Mouse (Mus musculus): Measurements from ENCODE around the gene Pigl.

Gene Pigl

DNA sequence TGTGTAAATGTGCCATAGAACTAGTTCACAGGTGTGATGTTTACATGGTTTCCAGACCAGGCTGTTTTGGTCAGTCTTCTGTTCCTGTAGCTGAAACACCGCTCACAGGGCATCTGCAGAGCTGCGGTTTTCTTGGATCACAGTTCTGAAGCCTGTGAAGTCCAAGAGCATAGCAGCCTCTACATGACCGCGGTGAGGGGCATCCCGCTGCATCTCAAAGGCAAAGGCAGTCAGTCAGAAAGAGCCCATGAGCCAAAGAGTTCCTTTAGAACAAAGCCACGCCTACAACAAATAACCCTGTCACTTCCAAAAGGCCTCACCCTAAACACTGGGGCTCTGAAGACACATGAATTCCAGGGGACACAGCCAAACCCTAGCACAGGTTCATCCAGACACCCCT is 55.1 kb downstream of the Pigl start:
- DNase-seq (ENCODE audit: low read depth, low spot score), result no peak

DNA sequence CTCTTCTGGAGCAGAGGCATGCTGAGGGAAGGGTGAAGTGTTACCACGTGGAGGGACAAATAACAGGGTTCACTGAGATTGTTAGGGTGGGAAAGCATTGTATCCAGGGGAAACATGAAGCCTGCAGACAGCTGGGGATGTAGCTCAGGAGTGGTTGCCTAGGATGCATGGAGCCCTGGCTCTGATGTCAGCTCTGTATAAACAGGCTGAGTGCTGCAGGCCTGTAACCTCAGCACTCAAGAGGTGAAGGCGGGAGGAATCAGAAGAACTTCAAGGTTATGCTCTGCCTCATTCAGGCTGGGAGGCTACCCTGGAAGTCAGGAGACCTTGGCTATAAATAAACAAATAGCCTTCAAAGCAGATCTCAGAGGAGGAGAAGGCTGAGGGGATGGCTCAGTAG is 60.7 kb downstream of the Pigl start:
- no peak for DNase-seq (ENCODE audit: low read depth, low spot score)

DNA sequence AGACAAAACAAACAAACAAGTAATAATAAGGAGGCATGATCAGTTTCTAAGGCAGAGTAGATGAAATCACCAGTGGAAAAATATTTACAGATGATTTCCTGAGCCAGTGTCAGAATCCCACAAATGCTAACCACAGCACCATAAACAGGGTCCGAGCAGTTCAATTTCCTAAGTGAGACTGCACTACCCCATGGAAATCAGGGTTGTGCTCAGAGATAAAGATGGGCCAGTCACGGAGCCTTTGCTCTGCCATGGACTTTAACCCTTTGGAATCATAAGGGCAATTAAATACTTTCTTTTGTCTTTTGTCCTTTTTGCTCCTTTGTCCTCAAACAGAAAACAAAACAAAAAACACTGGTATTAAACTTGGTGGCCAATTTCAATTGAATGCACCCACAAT is 64.0 kb downstream of the Pigl start:
- no peak for DNase-seq (ENCODE audit: low read depth, low spot score)

DNA sequence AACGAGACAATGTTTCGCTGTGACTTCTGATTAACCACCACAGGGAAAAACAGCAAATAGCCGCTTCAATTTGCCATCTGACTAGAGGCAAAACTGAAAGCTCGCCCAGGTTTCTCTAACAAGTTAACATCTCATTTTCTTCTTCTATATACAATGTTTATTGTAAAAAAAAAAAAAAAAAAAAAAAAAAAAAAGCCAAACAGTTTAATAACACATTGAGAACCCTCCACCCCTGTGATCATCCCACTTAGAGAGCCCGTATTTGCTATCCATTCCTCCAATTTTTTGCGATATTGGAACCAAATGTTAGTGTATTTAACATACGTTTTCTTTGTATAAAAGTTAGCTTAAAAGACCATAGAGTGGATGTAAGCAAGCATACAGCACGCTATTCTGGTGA is 78.8 kb downstream of the Pigl start:
- no peak for DNase-seq (ENCODE audit: low read depth, low spot score)

DNA sequence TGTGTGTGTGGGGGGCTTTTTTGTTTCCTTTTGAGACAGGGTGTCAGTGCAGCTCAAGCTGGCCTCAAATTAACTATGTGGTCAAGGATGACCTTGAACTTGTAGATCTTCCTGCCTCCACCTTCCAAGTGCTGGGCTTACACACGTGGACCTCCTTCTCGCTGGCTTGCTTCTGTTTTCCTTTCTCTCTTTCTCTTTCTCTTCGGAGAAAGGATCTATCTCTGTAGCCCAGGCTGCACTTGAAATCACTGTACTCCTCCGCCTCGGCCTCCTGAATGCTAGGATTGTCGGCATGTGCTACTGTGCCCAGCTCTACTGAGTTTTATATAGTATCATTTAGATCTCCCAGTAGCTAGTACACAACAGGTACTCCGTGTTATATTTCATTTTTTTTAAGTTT is 79.3 kb downstream of the Pigl start:
- no peak for DNase-seq (ENCODE audit: low read depth, low spot score)

DNA sequence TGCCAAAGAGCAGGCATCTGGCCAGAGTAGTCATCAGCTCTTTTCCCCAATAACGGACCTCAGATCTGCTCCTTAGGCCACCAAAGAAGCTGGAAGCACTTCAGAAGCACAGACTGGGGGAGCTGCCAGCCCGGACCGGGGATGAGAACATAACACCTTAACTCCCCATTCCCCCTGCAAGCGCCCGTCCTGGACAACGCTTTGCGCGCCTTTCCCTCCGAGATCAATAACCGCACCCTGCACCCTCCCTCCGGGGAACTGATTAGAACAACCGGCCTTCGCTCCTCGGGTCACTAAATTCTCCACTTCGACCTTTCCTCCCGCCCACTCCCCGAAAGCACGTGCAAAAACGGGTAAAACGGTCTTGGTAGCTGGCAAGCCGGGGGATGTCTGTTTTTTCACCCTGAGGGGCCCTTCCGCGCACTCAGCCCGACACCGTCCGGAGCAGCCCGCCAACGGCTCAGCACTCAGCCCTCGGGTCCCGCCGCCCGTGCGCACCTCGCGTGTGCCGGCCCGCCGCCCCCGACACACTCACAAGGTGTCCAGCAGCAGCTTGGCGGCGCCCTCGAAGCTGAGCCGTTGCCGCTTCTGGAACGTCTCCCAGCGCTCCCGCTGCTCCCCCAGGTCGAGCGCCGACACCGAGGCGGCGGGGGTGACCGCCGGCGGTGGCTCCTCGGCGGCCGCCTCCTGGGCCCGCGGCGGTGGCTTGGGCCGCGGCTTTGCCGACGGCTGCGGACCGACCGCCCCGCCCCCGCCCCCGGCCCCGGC is 80.2 kb downstream of the Pigl start:
- peak; percentile 45 for DNase-seq (ENCODE audit: low read depth, low spot score)

DNA sequence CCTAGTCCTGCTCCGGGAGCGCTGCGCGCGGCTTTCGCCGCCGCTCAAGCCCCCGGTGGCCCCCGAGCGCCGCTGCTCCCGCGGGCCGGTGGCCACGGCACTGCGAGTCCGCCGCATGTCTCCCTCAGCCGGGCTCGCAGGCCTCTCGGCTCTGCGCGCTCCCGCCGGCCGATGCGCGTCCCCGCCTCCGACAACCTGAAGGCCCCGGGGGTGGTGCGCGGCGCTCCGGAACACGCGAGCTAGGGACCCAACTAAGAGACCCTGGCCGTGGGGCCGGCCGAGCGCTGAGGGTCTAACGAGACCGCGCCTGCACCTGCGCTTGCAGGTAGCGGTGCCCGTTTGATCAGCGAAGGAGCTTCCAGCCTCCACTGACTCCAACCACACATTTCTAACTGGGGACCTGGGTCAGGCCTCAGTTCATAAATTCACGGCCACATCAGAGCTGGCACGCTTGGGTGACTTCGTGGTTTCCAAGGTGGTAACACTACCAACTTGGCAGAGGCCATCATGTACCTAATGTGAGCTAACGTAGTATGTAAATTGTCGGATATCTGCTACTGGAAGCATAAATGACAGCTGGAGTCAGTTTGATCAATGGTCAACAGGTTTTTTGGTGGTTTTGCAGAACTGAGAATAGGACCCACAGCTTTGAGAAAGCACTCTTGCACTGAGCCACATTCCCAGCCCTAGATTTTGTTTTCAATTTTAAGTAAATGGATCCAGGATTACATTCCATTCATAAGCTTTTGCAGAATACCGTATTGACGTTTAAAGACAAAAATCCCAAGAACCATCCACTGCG is 81.0 kb downstream of the Pigl start, which contains the start of gene Cenpv:
TSS of gene Cenpv (minus strand) at position 173 of the 802 bp plus-strand sequence.
- DNase-seq (ENCODE audit: low read depth, low spot score), result peak; percentile 78

DNA sequence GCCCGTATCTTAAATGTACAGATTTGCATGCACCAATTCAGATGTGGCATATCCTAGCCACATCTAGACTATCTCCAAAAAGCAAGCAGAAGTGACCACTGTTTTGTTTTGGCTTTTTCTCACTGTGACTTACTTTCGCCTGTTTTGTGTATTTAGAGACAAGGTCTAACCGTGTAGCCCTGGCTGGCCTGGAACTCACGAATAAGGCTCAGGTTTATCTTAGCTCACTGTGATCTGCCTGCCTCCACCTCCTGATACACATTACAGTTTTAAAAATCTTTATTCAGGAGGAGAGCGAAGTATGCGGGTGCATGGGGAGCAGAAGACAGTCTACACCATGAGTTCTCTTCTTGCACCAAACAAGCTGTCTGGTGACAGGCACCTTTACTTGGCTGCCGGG is 81.9 kb downstream of the Pigl start:
- no peak for DNase-seq (ENCODE audit: low read depth, low spot score)

DNA sequence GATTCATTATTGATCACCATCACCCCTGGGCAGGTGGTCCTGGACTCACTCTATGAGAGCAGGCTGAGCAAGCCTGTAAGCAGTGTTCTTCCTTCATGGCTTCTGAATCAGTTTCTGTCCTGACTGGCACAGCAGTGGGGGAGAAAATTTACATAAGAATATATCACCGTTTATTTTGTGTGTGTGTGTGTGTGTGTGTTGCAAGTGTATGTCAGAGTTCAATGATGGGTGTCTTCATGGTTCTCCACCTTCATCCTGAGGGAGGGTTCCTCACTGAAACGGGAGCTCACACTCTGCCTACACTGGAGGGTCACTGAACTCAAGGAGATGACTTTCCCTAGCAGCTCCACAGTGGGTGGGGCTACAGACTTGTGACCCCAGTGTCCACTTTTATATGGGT is 82.7 kb downstream of the Pigl start:
- no peak for DNase-seq (ENCODE audit: low read depth, low spot score)

DNA sequence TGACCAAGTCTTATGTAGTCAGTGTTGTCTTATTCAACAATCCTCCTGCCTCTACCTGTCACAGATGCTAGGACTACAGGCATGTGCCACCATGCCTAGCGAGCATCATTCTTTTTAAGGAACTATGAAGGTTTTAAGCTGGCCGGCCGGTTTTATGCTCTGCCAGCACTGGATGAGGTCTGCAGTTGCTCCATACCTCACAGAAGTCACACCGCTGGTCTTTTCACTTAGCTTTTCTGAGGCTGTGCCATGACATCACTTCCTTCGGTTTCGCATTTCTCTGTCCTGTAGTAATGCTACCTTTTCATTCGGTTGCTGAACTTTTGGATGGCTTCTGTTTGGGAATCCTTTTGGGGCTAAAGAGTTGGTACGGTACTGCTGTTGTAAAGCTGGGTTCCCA is 83.3 kb downstream of the Pigl start:
- no peak for DNase-seq (ENCODE audit: low read depth, low spot score)

DNA sequence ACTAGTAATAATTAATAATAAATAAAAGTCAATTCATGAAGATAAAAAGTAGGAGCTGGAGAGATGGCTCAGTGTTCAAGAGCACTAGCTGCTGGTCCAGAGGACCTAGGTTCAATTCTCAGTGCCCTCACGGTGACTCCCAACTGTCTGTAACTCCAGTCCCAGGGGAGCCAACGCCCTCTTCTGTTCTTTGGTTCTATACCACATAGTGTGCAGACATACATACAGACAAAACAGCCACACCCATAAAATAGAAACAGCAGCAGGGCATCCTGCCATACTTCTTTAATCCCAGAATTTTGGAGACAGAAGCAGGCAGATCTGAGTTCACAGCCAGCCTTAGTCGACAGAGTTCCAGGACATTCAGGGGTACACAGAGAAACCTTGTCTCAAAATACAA is 85.7 kb downstream of the Pigl start:
- DNase-seq (ENCODE audit: low read depth, low spot score), result no peak

DNA sequence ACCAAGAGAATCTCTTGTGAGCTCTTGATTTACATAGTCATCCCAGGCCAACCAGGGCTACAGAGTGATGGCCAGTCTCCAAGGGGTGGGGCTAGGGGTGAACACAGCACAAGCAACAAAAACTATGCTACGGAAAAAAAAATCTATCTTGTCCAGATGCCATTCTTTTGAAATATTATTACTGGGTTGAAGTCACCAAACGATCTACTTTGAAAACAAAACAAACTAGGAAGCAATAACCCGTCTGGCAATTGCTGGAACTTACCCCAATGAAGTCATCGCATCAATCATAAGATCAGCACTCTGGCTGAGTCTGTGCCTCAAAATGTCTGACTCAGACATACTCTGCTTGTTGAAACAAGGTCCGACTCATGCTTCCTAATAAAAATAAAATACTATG is 91.5 kb downstream of the Pigl start:
- DNase-seq (ENCODE audit: low read depth, low spot score), result peak; percentile 68

DNA sequence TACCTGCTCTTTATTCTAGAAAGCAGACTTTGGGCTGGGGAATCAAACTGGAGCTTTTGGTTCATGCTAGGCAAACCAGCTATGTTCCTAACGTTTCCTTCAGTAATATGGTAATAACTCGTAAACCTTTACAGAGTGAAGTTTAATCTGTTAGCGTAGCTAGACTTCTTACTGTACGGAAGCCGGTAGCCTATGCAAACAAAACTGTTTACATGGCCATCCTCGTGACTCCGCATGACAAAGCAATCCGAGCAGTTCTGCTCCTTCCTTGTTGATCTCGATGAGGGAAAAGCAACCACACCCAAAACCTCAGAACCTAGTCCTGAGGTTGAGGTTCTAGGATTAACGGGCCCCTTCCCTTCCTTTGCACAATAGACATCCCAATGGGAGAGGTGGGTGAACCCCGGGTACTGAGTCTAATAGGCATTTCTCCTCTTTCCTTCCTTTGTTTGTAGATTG is 92.0 kb downstream of the Pigl start:
- DNase-seq (ENCODE audit: low read depth, low spot score), result peak; percentile 82

DNA sequence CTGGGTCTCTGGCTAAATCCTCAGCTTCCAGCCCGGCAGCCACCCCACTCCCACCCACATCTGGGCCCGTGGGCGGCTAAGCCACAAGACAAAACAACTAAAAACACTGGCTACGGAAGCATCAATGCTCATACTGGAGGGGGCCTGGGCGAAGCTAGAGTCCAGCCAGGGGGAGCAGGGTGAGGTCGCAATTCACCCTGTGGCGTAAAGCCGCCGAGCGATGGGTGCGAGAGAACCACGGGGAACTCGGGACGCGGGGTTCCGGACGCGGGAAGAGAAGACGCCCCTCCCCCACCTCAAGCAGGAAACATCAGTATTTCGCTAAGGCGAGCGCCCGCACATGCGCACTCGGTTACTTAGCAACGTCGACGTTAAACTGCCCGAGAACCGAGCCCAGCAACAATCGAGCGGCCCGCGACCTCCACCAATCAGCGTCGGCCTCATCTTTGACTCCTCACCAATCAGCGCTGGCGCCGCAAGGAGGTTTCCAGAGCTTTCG is 92.5 kb downstream of the Pigl start, which contains the start of gene Ubb:
TSS of gene Ubb (plus strand) at position 445 of the 499 bp plus-strand sequence.
- DNase-seq (ENCODE audit: low read depth, low spot score), result peak; percentile 100

DNA sequence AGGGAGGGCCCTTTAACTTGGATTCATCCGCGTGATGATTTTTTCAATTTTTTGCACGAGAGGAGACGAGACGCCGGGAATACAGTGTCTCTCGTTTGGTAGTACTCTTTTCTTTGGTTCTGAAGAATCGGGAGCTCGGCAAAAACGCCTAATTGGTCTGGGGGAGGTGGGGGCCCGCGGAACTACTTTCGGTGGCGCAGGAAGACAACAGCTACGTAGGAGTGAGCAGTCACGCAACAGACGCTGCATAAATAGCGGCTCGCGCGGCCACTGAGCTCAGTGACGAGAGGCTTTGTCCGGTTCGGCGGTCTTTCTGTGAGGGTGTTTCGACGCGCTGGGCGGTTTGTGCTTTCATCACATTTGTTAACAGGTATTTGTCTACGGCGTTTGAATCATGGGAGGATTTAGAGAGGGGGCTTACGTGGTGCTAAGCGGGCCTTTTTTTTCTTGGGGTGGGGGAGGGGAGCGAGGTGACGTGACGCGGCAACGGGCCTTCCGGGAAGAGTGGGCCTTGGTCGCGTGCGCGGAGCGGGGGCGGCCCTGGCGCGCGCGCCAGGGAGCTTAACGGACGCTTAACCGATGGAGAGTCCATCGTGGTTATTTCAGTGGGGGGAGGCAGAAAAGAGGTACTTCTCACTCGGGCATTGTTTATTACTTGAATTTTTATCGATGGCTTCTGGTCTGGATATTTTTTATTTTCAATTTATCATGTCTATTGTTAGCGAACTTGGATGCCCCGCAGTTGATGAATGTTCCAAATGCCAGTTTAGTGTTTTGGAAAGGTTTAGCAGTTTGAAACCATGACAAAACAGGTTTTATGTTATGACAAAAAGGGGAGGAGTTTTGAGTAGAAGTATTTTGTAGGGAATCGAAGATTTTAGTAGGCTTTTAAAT is 93.2 kb downstream of the Pigl start:
- peak; percentile 93 for DNase-seq (ENCODE audit: low read depth, low spot score)

DNA sequence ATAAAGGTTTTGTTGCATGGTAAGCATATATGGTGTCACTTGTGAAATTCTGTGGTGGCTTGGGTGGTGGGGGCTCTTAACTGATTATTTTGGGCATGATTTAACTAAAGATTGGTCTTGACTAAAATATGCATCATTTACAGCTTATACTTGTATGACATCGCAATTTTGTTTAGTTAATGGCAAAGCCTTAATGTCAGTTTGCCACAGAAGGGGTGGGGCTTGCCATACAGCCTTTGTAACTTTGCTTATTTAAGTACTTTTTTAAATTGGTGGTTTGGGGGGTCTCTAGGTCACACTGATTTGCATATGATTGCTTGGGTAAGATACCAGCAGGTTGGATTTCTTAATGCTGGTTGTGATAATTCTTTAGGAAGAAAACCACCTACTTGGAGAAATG is 94.9 kb downstream of the Pigl start:
- DNase-seq (ENCODE audit: low read depth, low spot score), result peak; percentile 39

DNA sequence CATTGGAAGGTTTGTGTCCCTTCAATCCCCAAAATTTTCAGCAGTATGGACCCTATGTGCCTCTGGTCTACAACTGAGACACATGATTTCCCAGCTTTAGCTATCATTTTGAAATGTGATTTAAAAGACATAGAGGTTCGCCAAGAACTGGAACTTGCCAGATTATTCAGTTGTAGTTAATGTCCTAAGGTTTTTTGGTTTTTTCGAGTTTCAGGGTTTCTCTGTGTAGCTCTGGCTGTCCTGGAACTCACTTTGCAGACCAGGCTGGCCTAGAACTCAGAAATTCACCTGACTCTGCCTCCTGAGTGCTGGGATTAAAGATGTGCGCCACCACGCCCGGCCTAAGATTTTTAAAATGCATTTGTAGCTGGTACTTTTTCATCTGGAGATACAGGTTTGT is 95.4 kb downstream of the Pigl start:
- no peak for DNase-seq (ENCODE audit: low read depth, low spot score)

DNA sequence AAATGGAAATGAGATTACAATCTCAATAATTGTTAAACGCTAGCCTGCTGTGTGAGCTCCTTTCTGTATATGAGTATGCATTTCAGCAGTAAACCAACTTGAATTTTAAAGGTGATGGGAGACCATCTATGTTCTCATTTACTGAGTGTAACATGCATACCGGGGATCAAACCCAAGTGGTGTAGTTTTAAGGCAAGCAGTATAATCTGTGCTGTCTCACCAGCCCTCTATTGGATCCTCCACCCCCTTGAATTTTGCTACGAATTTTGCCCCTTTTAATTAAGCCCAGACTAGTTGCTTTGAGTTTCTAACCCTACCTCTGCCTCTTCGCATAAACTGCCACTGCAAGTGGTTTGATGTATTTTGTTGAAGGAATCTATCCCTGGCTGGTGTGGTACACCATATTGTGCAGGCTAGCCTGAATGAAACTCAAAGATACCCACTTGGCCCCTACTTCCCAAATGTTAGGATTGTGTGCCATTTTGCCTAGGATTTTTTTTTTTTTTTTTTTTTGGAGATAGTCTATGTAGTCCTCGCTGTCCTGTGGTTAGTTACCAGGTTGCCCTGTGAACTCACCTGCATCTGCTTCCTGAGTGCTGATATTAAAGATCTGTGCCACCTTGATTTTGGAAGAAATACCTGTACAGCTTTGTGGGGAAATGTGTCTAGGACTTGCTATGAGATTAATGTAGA is 96.0 kb downstream of the Pigl start:
- DNase-seq (ENCODE audit: low read depth, low spot score), result peak; percentile 42

DNA sequence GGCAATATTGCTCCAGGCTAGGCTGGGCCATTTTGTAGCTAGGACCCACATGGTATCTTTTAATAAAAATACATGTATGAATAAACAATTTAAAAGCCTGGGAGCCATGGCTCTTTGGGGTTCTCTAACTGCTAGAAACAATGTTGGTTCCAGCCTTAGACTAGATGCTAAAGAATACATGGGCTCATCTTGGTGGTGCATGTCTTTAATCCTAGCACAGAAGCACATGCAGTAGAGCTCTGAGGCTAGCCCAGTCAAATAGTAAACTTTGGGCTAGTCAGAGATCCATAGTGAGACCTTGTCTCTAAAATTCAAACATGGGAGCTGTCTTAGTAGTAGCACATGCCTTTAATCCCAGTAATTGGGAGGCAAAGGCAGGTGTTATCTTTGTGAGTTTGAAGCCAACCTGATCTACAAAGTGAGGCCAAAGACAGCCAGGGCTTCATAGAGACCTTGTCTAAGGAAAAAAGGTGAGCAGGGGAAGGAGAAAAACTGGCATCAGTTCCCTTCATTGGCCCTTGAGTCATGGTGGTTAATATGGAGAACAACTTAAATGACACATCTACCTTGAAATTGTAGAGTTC is 96.8 kb downstream of the Pigl start:
- DNase-seq (ENCODE audit: low read depth, low spot score), result no peak

DNA sequence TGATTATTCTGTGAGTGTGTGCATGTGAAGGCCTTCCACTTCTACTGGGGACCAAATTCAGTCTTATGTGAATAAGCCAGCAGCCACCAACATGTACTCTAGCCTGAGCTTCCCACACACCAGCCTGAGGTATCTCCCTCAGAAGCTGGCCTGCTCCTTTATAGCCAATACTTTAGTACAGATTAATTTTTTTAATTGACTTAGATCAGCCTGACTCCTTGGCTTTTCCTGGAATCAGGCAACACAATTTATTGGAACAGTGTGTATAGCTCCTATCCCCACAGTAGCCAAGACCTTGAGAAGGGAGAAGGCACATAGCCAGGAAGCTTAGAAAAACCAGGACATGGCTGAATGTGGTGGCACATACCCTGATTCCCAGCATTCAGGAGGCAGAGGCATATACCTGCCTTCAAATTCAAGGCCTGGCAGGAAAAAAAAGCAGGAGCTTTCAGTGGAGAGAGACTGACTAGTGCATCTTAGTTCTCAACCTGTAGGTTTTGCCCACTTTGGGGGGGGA is 97.7 kb downstream of the Pigl start:
- DNase-seq (ENCODE audit: low read depth, low spot score), result no peak

Data from CD4-positive helper T cell, adult 2 months (primary cell).